Mouse (Mus musculus) megakaryocyte-erythroid progenitor cell, adult 5-6 weeks (primary cell): ENCODE measurements around the gene Plekha4. TPM values are rescaled to one million over a fixed set of nuclear protein-coding genes. Genes with fewer than 3 reads are reported as not detected.

Source experiments
- ATAC-seq: replicated peaks from 2 replicates; pipeline ENCODE4 v1.8.0; 2016; ENCODE audit warnings: mild to moderate bottlenecking, inconsistent platforms; ENCODE audit not compliant: severe bottlenecking, poor library complexity, low FRiP score, low TSS enrichment
- total RNA-seq, 2 experiments: library from RNA; stranded (forward) in 1 of 2; stranded (reverse) in 1 of 2; fragments of 200-1000, 215-1000 nt in 1 of 2; fragments of >200 nt in 1 of 2; fragmentation: Nextera tagmentation in 1 of 2; gene quantifications; 2 replicates each; pipeline ENCODE4 v1.2.3; 2014 to 2017

The Plekha4 gene
- total RNA-seq, 2 experiments from 2014 or later, result not detected

DNA sequence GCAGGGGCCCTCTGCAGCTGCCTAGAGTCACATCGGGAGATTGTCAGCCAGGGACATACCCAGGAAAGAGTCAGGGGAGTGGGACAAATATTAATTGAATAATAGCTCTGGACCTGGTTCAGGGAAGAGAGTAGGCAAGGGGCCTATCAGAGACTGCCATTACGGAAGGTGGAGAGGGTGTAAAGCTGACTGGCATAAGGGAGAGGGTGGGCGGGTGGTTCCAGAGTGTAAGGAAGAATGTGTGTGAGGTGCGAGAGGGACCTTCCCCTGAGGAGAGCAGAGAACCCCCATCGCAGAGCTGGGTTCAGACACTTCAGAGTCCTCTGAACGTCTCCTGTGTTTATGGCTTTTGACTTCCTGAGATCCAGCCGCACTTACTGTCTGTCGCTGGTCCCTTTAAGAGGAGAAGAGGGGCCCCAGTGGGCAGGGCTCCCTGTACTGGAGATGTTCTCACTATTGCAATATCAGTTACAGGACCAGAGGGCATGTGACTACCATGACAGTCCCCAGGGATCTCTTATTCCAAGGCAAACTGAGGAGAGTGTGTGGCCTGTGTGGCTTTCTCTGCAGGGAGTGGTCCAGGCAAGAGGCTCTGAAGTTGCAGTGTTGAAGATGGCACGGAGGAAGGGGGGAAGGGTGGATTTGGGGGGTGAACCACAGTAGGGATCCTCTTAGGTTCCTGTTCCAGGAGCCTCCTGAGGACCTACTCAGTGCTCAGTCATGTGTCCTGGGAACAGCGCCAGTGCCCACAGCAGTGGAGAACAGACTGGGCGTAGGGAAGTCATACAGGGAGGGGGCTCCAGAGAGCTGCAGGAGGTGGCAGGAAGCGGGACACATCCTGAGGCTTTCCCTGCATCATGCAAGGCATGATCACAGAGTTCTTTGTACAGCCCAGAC, 35.7 kb downstream of the Plekha4 start:
- 0 out of 2 replicates have a peak, but pooled peaks have one; percentile 11 for ATAC-seq

DNA sequence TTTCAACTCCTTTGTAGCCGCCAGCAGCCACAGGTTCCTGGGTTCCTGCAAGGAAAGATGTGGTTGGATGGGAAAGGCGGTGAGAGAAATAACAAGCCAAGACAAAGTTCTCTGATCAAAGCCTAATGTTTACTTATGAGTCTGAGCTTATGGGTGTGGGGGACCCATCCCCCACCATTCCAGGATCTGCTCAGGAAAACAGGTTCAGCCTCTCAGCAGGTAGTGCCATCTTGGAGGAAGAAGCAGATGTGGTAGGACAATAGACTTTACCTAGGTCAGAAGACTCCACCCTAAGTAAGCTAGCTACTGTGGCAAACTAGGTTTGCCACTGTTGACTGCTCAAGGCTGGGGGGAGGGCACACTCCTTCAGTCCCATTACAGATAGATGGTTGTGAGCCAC, 38.7 kb downstream of the Plekha4 start:
- ATAC-seq, result no peak

DNA sequence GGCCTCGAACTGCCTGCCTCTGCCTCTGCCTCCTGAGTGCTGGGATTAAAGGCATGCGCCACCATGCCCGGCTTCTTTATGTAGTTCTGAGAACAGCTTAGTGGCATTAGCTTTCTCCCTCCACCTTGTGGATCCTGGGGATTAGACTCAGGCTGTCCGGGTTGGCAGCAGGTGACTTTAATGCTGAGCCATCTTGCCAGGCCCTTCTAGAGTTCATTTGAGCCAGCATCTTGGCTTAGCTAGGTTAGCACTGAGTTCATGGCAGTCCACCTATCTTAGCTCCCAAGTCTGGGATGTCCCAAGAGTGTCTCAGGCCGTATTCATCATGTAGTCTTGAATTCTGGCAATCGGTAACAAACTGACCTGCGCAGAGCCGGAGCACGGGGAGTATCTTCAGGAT, 39.3 kb downstream of the Plekha4 start:
- ATAC-seq, result no peak

DNA sequence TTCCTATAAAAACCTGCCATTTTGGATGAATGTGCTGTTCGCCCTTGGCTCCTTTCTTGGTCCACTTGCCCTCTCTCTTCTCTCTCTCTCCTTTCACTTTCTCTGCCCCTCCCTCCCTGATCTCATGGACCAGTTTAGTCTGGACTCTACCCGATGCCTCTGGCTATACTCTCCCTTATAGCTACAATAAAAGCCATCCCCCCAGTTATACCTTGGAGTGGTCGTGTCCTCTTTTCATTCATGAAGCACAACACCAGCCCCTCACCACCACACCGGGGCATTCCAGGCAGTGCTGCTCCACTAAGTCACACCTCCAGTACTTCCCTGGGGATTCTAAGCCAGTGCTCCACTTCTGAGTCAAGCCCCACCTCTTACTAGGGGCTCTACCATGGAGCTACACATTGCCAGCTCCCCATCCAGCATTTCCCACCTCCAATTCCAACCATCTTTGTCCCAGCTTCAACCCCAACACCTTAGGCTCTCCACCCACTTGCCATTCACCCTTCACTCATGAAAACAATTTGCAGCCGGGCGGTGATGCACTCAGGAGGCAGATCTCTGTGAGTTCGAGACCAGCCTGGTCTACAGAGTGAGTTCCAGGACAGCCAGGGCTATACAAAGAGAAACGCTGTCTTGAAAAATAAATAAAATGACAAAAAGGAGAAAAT, 41.1 kb downstream of the Plekha4 start:
- ATAC-seq, result no peak

DNA sequence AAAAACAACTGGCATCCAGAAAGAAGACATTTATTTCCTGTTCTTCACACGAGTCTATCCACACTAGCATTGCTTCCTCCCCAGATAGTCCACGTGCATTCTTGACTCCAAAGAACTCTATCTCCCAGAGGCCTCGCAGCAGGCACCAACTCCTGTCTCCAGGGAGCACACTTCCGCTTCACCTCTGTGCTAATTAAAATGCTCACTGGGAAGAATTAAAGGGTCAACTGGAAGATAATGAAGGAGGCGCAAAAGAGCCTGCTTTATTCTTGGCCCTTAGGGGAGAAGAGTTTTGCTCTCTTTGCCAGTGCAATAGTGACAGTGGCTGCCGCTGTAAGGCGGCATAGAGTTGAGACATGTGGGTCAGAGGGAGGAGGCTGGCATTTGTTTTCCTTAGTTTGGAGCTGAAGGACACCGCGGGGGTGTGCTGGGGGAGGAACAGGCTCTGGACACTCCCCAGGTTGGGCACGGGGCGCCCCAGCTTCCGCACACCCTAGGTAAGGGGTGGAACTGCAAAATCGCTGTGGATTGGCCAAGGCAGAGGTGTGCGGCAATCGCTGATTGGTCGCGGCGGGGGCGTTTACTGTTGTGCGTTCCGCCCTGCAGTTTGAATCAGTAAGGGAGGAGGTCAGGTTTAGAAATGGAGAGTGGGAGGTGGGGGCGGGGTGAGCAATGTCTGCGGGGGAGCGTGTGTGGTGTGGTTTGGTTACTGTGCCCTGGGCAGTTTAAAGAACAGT, 41.8 kb downstream of the Plekha4 start:
- peak; percentile 85 for ATAC-seq

DNA sequence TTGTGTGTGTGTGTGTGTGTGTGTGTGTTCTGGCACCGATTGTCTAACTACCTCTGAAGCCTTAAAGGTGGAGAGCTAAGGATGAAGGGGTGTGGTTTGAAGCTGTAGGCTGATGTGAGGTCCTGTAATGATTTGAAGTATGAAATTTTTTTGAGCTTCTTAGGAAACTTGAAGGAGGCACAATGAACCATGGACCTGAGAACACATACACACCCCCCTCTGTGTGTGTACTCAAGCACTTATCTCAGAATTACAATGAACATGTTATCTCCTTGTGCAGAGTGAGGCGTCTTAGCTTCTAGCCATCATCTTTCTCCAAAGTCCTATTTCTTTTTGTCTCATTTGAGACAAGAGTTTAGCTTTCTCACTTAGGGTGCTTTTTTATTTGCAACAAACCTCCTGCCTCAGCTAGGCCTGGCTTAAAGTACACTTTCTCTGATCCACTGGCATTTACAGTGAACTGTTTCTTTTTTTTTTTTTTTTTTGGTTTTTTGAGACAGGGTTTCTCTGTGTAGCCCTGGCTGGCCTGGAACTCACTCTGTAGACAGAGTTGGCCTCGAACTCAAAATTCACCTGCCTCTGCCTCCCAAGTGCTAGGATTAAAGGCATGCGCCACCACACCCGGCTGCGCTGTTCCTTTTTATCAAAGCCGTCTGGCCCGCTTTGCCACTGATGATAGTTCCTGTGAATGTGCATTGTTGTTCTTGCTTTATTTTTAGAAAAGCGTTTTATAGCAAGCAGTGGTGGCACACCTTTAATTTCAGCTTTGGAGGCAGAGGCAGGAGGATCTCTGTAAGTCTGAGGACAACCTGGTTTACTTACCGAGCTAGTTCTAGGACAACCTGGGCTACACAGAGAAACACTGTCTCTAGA, 42.7 kb downstream of the Plekha4 start:
- ATAC-seq, result peak; percentile 67

DNA sequence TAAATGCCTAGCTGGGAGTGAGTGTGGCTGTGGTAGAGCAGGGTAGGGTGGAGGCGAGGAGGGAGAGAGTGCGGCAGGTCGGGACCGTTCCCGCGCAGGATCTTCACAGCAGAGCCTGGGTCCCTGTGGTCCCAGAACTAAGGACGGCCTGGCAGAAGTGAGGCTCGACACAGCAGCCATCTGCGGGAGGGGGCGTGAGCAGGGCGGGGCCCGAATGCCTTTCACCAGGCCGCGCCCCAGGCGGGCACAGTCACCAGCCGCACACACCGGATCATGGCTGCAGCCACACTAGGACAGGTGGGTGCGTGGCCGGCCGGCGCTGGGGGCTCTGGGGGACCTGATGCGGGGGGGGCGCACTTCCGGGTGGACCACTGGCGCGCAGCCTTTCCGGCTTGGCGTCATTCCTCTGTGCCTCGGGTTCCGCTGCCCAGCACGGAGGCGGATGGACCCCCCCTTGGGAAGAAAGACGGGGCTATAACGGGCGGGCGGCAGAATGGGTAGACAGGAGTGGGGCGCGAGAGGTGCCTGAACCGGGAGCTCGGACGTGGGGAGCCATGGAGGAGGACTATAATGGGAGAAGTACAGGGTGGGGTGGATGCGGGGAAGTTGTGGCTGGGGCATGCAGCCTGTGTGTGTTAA, 44.1 kb downstream of the Plekha4 start, which contains the start of gene Bcat2:
Gene Bcat2 (plus strand): TSS at position 51 of the 639 bp plus-strand sequence.
- peak; percentile 70 for ATAC-seq

DNA sequence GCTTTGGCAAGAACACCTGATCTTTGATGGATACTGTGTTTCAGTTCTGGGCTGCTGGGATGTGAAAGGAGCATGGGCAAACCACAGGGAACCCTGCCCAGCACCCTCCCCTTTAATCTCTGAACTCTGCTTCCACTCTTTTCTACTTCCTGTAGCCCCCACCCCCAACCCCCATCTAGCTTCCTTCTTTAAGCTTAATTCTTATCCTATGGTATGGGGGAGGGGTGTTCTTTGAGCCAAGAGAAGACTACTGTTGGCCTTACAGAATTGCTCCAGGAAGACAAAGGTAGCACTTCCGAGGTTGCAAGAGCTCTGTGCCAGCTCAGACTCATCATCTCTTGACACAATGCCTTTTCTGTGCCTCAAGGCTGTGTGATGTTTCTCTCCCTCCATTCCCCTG, 45.8 kb downstream of the Plekha4 start:
- no peak for ATAC-seq

DNA sequence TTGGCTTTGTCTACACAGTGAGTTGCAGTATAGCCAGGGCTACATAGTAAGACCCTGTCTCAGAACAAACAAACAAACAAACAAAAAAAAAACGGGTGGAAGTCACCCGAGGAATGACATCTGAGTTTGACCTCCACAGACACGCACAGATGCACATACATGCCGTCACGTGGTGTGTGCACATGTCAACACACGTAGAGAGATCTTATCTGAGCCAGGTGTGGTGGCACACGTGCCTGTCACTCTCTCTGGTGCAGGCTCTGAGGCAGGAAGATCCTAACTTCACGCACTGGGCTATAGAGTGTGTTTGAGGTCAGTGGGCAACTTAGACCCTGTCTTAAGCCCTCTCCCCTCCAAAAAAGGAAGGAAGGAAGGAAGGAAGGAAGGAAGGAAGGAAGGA, 47.8 kb downstream of the Plekha4 start:
- no peak for ATAC-seq

DNA sequence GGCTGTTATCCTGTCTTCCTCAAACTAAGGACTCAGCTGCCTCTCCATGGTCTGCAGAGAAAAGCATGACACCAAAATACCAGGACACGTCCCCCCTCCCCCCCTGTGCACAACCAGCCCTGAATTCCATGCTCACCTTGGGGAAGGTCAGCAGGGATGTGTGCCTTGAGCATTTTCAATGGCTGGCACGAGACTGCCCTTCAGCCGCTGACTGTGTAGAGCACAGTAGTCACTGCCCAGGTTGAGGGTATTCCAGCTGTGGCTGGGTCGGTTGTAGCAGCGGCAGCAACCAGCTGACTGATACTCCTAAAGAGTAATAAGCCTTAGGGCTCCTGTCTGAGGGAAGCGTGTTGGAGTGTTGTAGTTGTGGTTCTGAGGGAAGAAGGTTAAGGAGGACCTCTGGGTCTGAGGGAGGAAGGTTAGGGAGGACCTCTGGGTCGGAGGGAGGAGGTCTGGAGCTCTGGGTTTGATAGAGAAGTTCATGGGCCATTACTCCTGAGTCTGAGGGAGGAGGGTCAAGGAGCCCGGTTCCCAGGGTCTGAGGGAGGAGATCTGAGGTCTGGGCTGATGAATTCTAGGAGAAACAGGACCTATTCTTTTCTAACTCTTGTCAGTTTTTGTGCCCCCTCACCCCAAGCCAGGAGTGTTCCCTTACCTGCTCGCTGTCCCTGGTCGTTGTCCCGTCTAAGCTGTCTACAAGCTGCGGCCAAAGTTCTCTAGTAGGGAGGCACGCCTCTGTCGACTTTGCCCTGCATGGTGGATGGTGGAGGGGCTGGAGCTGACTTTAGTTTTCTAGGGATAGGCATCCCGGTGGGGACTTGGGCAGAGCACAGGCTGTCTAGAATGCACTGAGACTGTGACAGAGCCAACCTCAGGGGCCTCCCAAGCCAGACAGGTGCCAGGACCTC, 48.6 kb downstream of the Plekha4 start:
- no peak for ATAC-seq

DNA sequence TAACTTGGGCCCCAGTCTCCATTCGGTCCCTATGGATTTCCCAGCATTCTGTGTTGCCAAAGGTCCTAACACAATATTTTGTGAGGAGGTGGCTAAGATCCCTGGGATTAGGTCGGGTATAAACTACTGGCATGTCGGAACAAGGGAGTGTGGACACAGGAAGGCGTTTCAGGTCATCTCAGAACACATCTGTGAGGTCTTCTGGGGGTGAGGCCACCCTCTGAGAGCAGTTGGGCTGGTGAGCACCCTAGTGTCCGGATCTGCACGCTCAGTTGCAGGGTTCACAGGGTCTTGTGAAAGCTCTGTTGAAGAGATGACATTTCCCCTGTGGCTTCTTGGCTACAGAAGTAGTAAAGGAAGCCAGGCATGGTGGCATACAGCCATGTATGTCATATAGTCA, 59.8 kb downstream of the Plekha4 start:
- no peak for ATAC-seq

DNA sequence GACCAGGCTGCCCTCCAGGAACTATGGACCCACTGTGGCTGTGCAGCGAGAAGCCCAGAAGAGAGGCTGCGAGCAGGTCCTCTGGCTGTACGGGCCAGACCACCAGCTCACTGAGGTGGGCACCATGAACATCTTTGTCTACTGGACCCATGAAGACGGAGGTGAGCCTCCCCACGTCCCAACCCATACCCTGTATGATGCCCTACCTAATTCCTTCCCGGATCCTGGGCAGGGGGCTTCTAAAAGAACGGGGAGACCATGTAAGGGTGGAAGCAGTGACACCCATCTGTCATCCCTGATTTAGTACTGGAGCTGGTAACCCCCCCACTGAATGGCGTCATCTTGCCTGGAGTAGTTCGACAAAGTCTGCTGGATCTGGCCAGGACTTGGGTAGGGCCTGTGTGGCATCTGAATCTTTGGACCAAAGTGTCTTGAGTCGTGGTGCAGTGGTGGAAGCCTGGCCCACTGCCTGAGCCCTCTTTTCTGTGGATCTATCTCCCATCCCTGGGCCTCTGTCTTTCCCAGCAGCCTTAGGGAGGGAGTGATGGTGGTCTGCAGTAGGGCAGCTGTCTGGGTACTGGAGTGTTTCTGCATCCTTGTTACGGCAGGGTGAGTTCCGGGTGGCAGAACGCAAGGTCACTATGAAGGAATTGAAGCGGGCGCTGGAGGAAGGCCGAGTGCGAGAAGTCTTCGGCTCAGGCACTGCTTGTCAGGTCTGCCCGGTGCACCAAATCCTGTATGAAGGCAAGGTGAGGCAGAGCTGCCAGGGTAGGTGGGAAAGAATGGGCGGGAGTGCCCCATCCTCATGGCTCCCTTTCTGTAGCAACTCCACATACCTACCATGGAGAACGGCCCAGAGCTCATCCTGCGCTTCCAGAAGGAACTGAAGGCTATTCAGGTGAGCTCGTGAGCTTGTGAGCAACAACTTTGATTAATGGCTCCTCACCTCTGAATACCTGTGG, 61.8 kb downstream of the Plekha4 start:
- ATAC-seq, result no peak

DNA sequence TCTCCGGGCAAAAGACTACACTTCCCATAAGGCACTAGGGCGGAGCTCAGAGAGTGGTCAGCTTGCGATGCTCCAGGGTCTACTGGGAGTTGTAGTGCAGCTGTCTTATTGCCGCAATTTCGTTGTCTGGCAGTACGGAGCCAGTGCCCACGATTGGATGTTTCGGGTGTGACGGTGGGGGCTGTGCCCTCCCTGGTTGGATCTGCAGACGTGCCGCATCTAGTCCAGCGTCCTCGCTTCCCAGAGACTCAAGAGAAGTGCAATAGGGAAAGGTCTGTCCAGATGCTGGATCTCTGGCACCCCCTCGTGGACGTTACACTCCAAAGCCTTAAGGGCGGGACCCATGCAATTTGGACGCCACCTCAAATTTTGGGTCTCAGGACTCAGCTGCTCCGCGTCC, 63.0 kb downstream of the Plekha4 start:
- peak; percentile 89 for ATAC-seq

DNA sequence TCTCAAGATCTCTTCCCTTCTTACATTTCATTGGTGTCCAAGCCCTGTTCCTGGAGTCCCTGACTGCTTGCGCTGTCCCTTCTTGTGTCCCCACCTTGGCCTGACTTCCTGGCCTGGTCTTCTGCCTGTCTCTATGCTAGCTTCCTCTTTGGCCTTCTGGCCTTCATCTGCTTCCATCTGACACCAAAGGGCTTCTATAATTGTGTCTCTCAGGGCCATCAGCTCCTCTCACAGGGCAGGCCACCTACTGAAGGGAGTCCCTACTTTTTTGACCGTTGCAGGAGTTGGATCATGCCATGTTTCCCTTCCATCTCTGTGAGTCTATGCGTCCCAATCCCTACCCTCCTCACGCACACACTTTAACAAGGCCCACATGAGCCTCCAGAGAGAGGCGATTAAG, 63.8 kb downstream of the Plekha4 start:
- ATAC-seq, result no peak

DNA sequence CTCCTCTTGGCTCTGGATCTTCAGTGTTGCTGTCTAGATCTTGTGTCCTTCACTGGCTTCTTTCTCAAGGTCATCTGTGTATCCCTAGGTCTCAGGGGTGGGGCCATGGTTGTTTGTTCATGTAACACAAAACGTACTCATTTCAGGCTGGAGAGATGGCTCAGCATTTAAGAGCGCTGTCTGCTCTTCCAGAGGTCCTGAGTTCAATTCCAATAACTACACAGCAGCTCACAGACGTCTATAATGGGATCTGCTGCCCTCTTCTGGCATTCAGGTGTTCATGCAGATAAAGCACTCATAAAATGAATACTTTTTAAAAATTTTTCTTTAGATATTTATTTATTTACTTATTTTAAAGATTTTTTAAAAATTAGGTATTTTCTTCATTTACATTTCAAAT, 64.7 kb downstream of the Plekha4 start:
- ATAC-seq, result no peak

DNA sequence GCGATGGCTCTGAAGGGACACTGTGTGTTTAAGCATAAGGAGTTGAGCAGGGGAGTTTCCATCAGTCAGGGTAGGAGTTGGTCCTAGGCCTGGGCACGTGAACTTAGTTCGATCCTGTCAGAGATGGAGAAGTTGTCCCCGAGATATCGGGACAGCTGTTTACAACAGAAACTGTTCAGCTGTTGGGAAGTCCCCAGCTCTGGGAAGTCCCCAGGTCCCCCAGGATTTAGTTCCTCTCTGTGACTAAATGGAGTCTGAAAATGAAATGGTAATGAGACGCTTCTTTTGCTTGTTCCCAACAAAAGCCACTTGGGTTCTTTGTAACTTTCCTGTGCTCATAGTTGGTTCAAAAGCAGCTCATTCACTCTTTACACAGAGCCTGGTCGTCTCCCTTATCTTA, 65.8 kb downstream of the Plekha4 start:
- ATAC-seq, result no peak
